Mouse (Mus musculus) heart, adult 2 months (tissue): Measurements from ENCODE around the gene Il15.

ENCODE experiments used
- CTCF ChIP-seq: fragments of 200-600 bp; IDR thresholded peaks from 2 replicates; pipeline ENCODE4 v1.8.1; 2022; ENCODE audit warnings: antibody characterized with exemption, mild to moderate bottlenecking, moderate library complexity
- EP300 ChIP-seq: fragments of 200-500 bp; IDR thresholded peaks from 2 replicates; pipeline ENCODE4 v1.6.1; 2011; ENCODE audit warnings: low read depth, low read length, control low read depth; ENCODE audit not compliant: insufficient read depth
- POLR2A ChIP-seq: fragments of 200-500 bp; IDR thresholded peaks from 2 replicates; pipeline ENCODE4 v1.6.1; 2011; ENCODE audit warnings: mild to moderate bottlenecking, low read depth, low read length, control low read depth; ENCODE audit not compliant: insufficient read depth

DNA sequence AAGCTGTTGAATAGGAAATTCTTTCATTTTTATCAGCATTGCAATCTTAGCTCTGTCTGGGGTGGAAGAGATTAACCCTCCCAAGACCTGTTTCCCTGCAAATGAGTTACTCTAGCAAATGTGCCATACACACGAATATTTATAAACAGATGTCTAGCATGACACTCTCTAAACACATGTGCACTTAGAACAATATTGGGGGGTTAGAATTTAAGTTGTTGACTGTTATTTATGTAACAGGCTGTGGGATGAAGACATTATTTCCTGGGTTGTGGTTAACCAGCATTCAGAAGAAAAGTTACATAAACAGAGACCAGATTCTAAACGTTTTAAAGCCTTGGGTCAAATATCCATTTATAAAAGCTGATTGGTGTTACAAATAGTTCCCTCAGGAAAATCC is 2.6 kb downstream of the Il15 start:
- TF ChIP-seq EP300, result no peak
- TF ChIP-seq CTCF, result no peak
- TF ChIP-seq POLR2A, result no peak
